Mouse (Mus musculus): ENCODE data around the gene Rcan2. TPM values are rescaled to one million over a fixed set of nuclear protein-coding genes. Genes with fewer than 3 reads are reported as not detected.

Rcan2 gene
- polyA plus RNA-seq, 1 experiment from 2014 or later, result 1.3 TPM

DNA sequence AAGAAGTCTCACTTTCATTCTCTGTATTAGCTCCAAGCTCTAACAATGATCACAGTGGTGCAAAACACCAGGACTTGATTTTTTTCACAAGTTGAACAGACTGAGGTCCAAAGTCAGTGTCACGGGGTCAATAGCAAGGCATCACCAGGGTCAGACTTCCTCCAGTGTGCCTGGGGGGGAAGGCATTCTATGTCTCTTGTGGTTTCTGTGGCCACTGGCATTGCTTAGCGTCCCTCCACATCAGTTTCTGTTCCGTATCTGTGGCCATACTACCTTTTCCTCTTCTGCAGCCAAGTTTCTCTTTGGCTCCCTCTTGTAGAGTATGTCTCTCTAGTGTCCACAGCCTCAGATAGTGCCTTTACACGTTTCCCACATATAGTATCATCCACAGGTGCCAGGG, 252.3 kb downstream of the Rcan2 start:
- no peak overlapping the region for H3K4me2 ChIP-seq (replicated peaks; ENCODE audit: low read depth)
- whole genome bisulfite sequencing, result 74% methylated on average over 4 of the region's 4 CpGs
- no peak overlapping the region for H3K27ac ChIP-seq (ENCODE audit: low read depth, low read length)
- H3K9ac ChIP-seq (ENCODE audit: low read depth, low read length), result no peak overlapping the region
- H3K4me3 ChIP-seq (ENCODE audit: low read depth, low read length), result no peak overlapping the region
- ATAC-seq, result no peak
- H3K4me1 ChIP-seq (replicated peaks; ENCODE audit: control insufficient read depth, insufficient read depth, low read length), result no peaks in the 10 kb centered on the region
- no peaks in the 10 kb centered on the region for H3K36me3 ChIP-seq (ENCODE audit: control insufficient read depth, insufficient read depth)
- no peaks in the 10 kb centered on the region for H3K27me3 ChIP-seq (replicated peaks; ENCODE audit: control insufficient read depth, insufficient read depth, low read length)
- no peak for TF ChIP-seq CTCF (IDR thresholded peaks at IDR 0.05; ENCODE audit: low read depth)
- H3K9me3 ChIP-seq (ENCODE audit: control insufficient read depth), result no peaks in the 10 kb centered on the region

DNA sequence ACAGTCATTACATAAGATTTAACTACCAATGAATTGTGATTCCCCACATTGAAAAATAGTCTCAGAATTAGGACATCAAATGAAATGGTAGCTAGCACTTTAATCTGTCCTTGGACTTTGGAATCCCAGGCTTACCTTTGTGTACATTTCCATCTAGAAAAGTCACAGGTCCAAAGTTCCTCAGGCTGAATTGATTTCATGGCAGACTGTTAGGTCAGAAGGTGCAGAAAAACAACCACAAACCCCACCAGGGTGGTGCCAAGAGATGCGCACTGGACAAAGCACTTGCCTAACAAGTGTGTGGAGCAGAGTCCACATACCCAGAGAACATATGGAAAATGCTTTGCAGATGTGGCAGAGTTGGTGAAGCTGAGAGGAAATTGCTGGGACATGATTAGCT, 256.0 kb downstream of the Rcan2 start:
- H3K4me3 ChIP-seq (ENCODE audit: low read depth, low read length), result no peak overlapping the region
- 64% methylated on average over 1 of the region's 1 CpGs for WGBS
- no peaks in the 10 kb centered on the region for H3K9me3 ChIP-seq (ENCODE audit: control insufficient read depth)
- no peak overlapping the region for H3K9ac ChIP-seq (ENCODE audit: low read depth, low read length)
- TF ChIP-seq CTCF (IDR thresholded peaks at IDR 0.05; ENCODE audit: low read depth), result no peak
- no peaks in the 10 kb centered on the region for H3K27me3 ChIP-seq (replicated peaks; ENCODE audit: control insufficient read depth, insufficient read depth, low read length)
- H3K27ac ChIP-seq (ENCODE audit: low read depth, low read length), result no peak overlapping the region
- no peak for ATAC-seq
- no peak overlapping the region for H3K4me2 ChIP-seq (replicated peaks; ENCODE audit: low read depth)
- no peaks in the 10 kb centered on the region for H3K4me1 ChIP-seq (replicated peaks; ENCODE audit: control insufficient read depth, insufficient read depth, low read length)
- H3K36me3 ChIP-seq (ENCODE audit: control insufficient read depth, insufficient read depth), result no peaks in the 10 kb centered on the region

DNA sequence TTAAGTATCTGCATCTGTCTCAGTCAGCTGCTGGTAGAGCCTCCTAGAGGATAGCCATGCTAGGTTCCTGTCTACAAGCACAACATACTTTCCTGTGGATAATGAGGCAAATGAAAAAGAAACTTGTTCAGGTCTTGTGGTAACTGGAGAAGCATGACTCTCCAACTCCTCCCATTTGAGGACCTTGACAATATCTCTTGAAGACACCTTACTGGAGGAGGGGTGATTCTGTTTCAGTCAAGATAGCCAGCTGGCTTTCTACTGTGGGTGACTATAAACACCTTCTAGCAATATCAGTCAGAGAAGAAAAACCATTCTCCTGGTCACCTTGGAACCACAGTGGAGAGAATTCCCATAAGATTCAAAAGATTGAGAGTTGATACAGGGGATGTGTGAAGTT, 257.0 kb downstream of the Rcan2 start:
- Histone ChIP-seq H3K4me1 (replicated peaks; ENCODE audit: control insufficient read depth, insufficient read depth, low read length) (no peaks in the 10 kb centered on the region), H3K27ac (ENCODE audit: low read depth, low read length) (no peak overlapping the region), H3K4me3 (ENCODE audit: low read depth, low read length) (no peak overlapping the region), H3K36me3 (ENCODE audit: control insufficient read depth, insufficient read depth) (no peaks in the 10 kb centered on the region), H3K9ac (ENCODE audit: low read depth, low read length) (no peak overlapping the region), H3K27me3 (replicated peaks; ENCODE audit: control insufficient read depth, insufficient read depth, low read length) (no peaks in the 10 kb centered on the region), H3K9me3 (ENCODE audit: control insufficient read depth) (no peaks in the 10 kb centered on the region), H3K4me2 (replicated peaks; ENCODE audit: low read depth) (no peak overlapping the region)
- no peak for ATAC-seq
- TF ChIP-seq CTCF (IDR thresholded peaks at IDR 0.05; ENCODE audit: low read depth), result no peak

DNA sequence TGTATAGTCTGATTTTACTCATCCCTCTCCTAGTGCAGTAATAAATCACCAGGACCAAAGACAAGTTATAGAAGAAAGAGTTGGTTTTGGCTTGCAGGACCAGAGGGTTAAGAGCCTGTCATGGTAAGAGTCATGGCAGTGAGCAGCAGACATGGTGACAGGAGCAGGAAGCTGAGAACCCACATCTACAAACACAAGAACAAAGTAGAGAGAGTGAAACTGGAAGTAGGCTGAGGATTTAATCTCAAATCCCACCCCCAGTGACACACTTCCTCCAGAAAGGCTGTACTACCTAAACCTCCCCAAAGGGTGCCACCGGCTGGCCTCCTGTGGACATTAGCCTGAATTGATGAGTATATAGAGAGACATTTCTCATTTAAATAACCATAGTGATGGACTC, 259.6 kb downstream of the Rcan2 start:
- no peak overlapping the region for H3K27ac ChIP-seq (ENCODE audit: low read depth, low read length)
- H3K9me3 ChIP-seq (ENCODE audit: control insufficient read depth), result no peaks in the 10 kb centered on the region
- no peaks in the 10 kb centered on the region for H3K27me3 ChIP-seq (replicated peaks; ENCODE audit: control insufficient read depth, insufficient read depth, low read length)
- H3K4me2 ChIP-seq (replicated peaks; ENCODE audit: low read depth), result no peak overlapping the region
- whole genome bisulfite sequencing, result 97% methylated on average over 1 of the region's 1 CpGs
- TF ChIP-seq CTCF (IDR thresholded peaks at IDR 0.05; ENCODE audit: low read depth), result no peak
- H3K9ac ChIP-seq (ENCODE audit: low read depth, low read length), result no peak overlapping the region
- H3K36me3 ChIP-seq (ENCODE audit: control insufficient read depth, insufficient read depth), result no peaks in the 10 kb centered on the region
- no peak overlapping the region for H3K4me3 ChIP-seq (ENCODE audit: low read depth, low read length)
- no peak for ATAC-seq
- H3K4me1 ChIP-seq (replicated peaks; ENCODE audit: control insufficient read depth, insufficient read depth, low read length), result no peaks in the 10 kb centered on the region

DNA sequence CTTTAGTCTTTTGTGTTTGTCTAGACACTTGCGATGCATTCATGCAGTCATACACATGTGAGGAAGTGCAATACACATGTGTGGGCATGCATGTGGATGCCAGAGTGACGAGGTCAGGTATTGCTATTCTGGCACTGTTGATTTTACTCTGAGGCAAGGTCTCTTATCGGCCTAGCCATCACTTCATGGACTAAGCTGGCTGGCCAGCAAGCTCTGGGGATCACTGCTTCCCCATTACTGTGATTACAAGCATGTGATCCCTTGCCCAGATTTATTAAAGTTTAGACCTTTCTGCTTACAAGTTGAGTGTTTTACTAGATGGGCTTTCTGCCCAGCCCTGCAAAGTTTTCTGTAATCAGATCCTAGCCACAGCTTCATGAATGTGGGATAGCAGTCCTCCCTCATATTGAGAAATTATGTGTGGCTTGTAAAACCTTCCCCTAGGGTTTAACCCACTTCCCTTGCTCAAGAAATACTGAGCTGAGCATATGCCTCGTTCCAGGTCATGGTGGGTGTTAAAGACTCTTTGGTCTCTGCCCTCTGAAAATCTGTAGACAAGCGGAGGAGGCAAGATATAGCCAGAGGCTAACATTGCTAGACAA, 260.2 kb downstream of the Rcan2 start:
- 84% methylated on average over 5 of the region's 5 CpGs for WGBS
- no peak for ATAC-seq
- no peaks in the 10 kb centered on the region for H3K9me3 ChIP-seq (ENCODE audit: control insufficient read depth)
- no peak overlapping the region for H3K9ac ChIP-seq (ENCODE audit: low read depth, low read length)
- no peaks in the 10 kb centered on the region for H3K27me3 ChIP-seq (replicated peaks; ENCODE audit: control insufficient read depth, insufficient read depth, low read length)
- TF ChIP-seq CTCF (IDR thresholded peaks at IDR 0.05; ENCODE audit: low read depth), result no peak
- H3K4me1 ChIP-seq (replicated peaks; ENCODE audit: control insufficient read depth, insufficient read depth, low read length), result no peaks in the 10 kb centered on the region
- H3K36me3 ChIP-seq (ENCODE audit: control insufficient read depth, insufficient read depth), result no peaks in the 10 kb centered on the region
- H3K4me2 ChIP-seq (replicated peaks; ENCODE audit: low read depth), result no peak overlapping the region
- H3K4me3 ChIP-seq (ENCODE audit: low read depth, low read length), result no peak overlapping the region
- no peak overlapping the region for H3K27ac ChIP-seq (ENCODE audit: low read depth, low read length)

DNA sequence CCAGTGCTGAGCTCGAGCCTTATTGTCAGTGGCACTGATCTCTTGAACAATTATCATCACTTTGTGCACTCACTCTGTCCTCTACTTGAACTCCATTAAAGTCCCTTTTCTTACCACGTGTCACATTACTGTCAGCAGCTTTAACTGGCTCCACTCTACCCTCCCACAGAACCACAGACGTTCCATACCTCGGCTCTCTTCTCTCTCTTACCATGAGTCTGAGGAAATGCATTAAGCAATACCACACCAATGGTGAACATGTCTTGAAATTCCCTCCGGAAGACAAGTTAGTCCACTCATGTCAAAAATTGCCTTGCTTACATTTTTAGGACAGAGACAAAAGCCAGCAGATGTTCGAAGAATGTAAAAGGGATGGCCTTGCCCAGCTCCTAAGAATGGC, 267.7 kb downstream of the Rcan2 start:
- ATAC-seq, result no peak
- Histone ChIP-seq H3K27ac (ENCODE audit: low read depth, low read length) (no peak overlapping the region), H3K27me3 (replicated peaks; ENCODE audit: control insufficient read depth, insufficient read depth, low read length) (no peaks in the 10 kb centered on the region), H3K4me1 (replicated peaks; ENCODE audit: control insufficient read depth, insufficient read depth, low read length) (no peaks in the 10 kb centered on the region), H3K4me2 (replicated peaks; ENCODE audit: low read depth) (no peak overlapping the region), H3K4me3 (ENCODE audit: low read depth, low read length) (no peak overlapping the region), H3K9ac (ENCODE audit: low read depth, low read length) (no peak overlapping the region), H3K36me3 (ENCODE audit: control insufficient read depth, insufficient read depth) (no peaks in the 10 kb centered on the region), H3K9me3 (ENCODE audit: control insufficient read depth) (no peaks in the 10 kb centered on the region)
- 76% methylated on average over 6 of the region's 6 CpGs for WGBS
- TF ChIP-seq CTCF (IDR thresholded peaks at IDR 0.05; ENCODE audit: low read depth), result no peak

DNA sequence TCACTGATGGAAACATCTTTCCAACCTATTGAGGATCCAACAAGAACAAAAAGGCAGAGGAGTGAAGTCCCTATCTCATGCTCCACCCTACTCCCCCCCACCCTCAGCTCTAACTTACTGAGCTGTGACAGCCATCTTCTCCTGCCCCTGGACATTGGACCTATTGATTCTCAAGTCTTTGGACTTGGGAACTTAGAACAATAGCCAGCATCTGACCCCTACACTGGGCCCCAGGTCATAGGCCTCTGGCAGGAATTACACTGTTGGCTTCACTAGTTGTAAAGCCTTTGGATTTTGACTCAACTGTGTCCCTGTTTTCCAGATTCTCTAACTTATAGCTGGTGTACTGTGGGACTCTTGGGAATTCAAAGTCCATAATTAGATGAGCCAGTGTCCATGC, 270.5 kb downstream of the Rcan2 start:
- Histone ChIP-seq H3K36me3 (ENCODE audit: control insufficient read depth, insufficient read depth) (no peaks in the 10 kb centered on the region), H3K27ac (ENCODE audit: low read depth, low read length) (no peak overlapping the region), H3K4me2 (replicated peaks; ENCODE audit: low read depth) (no peak overlapping the region), H3K4me1 (replicated peaks; ENCODE audit: control insufficient read depth, insufficient read depth, low read length) (0 out of 2 replicates have a peak, but pooled peaks cover under 1% of the 10 kb centered on the region), H3K9ac (ENCODE audit: low read depth, low read length) (no peak overlapping the region), H3K4me3 (ENCODE audit: low read depth, low read length) (no peak overlapping the region), H3K27me3 (replicated peaks; ENCODE audit: control insufficient read depth, insufficient read depth, low read length) (no peaks in the 10 kb centered on the region), H3K9me3 (ENCODE audit: control insufficient read depth) (no peaks in the 10 kb centered on the region)
- no peak for TF ChIP-seq CTCF (IDR thresholded peaks at IDR 0.05; ENCODE audit: low read depth)
- 0 out of 2 replicates have a peak, but pooled peaks have one; percentile 45 for ATAC-seq
